Mouse (Mus musculus) lung, adult 18-20 months (tissue): Measurements from ENCODE around the gene Stk16.

Experiments
- DNase-seq, 2 experiments: peaks; one replicate each; pipeline ENCODE4 v3.0.0; 2022; ENCODE audit warnings: mixed read lengths in 2 of 2

The Stk16 gene

DNA sequence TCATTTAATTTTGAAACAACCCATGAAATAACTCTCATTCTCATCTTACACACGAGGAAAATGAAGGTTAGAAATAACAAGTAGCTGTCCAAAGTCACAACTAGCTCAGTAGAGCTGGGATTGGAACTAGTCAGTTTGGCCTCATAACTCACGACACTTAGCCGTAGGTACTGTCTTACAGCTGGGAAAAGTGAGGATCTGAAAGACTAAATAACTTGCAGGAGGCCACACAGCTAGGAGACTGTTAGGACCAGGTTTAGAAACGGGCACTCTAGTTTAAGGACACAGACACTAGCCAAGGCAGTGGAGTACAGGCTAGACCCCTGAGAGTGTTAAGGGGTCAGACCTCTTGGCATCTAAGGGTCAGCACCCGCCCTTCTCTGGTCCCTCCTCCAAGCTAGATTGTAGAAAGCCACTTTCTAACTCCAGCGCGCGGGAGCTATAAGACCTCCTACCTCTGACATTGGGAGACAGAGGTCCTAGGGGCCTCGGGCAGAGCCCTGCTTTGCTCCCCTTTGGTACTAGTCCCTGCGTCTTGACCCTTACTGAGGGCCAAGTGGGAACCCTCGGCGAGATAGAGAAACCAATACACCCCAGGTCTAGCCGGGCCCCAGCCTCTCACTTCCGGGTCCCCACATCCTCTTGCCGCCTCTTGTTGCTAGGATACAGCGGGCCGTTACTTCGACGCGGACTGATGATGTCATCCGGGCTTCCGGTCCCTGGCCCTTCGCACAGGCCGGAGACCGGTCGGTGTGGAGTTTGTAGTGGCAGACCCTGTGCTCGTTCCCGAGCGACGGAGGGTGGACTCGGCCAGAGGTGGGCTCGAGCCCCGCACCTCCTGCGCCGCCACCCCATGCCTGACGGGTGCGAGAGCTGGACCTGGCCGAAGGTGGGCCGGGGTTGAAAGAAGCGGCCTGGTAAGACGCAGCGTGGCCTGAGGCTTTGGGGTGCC lies at the start of gene Stk16, which contains the start of gene Glb1l:
Stk16 (plus strand) TSS at position 703 of the 952 bp plus-strand sequence.
Glb1l (minus strand) TSS at position 678 of the 952 bp plus-strand sequence.
- peak; percentile 96 to 97 for DNase-seq

DNA sequence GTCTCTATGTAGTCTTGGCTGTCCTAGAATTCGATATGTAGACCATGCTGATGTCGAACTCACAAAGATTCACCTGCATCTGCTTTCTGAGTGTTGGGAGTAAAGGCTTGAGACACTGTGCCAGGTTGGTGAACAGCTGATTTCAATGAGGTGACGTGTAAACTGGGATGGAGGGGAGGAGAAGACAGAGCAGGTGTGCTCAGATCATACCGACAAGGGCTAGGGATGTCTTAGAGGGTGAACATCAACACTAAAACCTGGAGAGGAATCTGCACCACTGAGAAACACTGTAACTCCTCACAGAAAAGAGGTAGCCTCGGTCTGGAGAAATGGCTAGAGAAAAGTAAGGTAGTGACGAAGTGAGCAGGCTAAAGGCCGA lies 42.6 kb upstream of the Stk16 start:
- no peak for DNase-seq

DNA sequence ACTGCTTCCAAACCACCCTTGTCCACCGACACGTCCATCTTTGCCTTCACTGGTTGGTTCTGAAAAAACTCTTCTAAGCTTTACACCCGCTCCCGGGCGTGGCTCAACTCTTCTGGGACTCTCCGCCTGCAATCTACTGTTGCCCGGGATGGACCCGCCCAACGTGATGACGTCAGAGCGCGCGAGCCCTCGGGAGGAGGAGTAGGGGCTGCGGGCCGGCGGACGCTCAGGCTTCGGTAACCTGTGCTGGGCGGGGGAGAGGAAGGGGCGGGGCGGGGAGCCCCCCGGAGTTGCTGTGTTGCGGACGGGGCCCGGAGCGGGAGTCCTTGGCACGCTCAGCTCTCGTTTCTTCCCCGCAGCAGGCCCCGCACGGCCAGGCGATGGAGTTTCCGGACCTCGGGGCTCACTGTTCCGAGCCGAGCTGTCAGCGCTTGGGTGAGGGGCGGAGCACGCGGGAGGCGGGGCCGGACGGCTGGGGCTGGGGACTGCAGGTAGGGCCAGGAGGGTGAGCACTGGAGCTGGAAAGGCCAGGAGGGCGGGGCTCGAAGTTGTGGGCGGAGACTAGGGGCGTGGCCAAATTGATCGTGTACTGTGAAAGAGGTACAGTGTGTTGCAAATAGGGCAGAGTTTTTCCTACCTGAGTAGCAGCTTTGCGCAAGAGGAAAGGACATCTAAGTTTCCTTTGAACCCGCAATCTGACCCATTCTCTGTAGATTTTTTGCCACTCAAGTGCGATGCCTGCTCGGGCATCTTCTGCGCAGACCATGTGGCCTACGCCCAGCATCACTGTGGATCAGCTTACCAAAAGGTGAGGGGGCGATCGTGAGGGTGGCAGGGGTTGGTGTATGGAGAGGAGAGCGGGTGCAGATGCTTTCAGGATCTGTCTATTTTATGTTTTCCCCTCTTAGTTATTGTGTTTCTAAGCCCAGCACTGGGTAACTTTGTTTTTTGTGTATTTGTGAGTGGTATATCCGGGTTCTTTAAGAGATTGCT lies 41.9 kb upstream of the Stk16 start, which contains the start of gene Zfand2b:
Zfand2b (plus strand) TSS at position 175 of the 993 bp plus-strand sequence.
- DNase-seq = peak; percentile 98 to 99

- peak in 1 of 2 experiments; percentile 44 for DNase-seq
Observed at GRCm38 (mm10) chr1:75179334-75180104, 31.1 kb upstream of the Stk16 start.

DNA sequence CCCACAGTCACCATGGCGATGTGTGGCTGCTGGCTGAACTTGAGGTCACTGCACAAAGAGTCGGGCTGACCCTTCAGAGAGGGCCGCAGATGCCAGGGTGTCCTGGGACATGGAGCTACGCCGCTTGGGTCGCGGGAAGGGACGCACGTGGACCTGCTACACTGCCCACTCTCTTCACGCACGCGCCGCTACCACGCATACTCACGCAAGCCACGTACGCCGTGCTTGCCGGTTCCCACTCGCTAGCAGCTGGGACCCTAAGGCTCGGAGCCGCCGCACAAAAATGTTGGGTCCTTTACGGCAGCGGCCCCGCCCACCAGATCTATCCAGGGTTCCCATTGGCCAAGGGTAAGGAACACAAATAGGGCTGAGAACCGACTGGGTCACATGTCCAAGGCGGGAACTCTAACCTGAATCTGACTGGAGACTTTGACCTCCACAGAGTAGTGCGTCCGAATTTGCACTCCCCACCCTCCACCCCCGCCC lies 30.5 kb upstream of the Stk16 start, which contains the start of gene Abcb6:
Abcb6 (minus strand) TSS at position 288 of the 486 bp plus-strand sequence.
- peak; percentile 90 to 92 for DNase-seq

DNA sequence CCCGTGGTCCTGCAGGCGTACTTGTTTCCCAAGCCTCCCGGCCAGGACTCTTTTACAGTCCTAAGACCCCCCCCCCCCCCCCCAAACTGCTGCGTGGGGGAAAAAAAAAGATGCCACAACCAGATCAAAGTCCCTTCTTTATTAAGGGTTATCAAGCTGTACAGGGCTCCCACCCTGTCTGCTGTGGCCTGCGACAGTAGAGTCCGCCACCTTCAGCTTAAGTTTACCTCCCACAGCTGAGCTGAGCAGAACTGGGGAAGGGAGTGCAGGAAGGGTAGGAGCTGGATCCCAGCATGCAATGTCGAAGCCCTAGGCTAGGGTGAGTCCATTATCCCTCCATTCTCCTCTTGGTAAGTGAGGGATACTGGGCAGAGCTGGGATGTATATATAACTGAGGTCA lies 29.9 kb upstream of the Stk16 start:
- no peak for DNase-seq

DNA sequence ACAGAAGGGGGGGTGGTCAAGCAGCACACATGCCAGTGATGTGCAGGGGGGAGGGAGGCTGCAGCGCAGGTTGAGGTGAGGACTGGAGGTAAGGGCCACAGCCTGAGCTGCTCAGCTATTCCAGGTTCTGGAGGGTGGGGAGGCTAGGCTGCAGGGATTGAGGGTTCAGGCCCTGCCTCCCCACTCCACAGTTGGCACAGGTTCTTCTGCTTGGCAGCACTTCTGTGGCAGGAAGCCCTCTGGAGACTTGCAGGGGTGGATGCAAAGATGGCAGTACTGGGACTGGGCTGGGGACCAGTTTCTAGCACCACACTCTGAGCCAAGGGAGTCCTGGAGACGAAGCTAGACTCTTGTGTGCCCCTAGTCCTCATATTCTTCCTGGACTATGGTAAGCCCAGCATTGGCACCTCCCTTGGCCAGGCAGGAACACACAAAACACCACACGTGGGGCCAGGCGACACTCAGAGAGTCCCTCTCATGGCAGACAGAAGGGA lies 29.2 kb upstream of the Stk16 start:
- DNase-seq = no peak

- DNase-seq = no peak
Observed at GRCm38 (mm10) chr1:75182160-75182559, 28.5 kb upstream of the Stk16 start.

DNA sequence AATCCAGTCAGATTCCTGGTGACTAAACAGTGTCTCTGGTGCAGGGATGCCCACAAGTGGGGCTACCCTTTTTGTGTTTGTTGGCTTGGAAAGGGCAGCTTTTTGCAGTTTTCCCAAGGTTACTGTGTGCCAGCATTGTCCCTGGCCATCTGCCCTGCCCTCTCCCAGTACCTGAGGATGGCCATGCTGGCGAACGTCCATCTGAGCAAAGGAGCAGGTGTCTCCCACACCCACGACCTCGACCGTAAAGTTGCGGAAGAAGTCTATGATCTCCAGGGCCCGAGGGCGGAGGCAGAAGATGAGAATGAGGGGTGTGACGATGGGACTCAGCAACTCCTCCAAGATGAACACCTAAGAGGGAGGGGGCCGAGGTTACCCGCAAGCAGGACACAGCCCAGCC lies 25.1 kb upstream of the Stk16 start:
- no peak for DNase-seq

DNA sequence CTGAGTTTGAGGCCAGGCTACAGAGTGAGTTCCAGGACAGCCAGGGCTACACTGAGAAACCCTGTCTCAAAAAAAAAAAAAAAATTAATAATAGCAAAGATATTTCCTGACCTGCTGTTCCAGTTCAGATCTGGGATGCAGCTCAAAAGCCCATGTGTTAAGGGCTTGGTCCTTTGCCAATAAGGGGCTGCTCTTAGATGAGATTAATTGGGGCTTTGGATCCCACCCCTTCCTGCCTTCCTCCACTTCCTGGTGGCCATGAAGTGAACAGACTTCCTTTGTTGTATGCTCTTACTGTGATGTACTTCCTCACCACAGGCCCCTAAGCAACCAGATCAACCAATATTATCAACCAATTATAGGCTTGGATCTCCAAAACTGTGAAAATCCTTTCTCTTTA lies 23.5 kb upstream of the Stk16 start:
- no peak for DNase-seq

DNA sequence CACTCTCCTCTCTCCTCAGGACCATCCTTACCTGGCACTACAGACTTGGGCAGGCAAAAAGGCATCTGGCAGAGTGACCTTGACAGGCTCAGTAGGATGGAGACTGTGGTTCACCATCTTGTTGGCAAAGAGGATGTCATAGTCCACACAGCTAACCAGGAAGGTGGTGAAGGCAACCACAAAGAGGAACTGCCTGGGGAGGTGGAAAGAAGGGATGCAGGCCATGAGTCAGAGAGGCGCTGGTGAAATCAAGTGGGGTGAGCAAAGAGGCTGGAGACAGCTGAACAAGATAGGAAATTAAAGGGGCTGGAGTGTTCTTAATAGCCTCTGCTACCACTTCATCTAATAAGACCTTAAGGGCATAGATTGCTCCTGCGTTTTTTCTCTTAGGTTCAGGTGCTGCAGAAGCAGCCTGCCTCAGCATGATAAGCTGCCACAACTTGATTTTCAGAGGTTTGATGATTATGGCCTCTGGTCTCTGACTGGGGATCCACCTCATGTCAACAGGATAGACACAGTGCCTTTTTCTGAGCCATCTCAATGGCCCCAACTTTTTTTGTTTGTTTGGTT lies 22.6 kb upstream of the Stk16 start:
- peak; percentile 34 to 45 for DNase-seq

DNA sequence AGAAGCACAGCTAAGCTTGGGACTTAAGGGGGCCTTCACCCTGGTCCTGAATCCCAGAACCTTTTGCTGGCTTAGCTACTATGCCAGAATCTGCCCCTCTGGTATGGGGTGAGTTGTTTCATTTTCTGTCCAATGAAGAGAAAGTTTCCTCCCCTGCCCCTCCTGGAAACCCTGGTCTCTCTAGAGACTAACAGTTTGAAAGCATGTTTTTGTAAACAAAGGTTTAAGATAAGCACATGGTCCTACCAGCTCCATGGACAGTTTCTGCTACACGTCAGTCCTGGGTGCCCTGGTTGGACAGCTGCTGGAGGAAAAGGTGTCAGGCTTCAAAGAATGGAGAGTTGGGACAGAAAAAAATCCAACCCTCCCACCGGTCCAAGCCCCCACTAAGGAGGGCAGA lies 20.1 kb upstream of the Stk16 start:
- DNase-seq = no peak

DNA sequence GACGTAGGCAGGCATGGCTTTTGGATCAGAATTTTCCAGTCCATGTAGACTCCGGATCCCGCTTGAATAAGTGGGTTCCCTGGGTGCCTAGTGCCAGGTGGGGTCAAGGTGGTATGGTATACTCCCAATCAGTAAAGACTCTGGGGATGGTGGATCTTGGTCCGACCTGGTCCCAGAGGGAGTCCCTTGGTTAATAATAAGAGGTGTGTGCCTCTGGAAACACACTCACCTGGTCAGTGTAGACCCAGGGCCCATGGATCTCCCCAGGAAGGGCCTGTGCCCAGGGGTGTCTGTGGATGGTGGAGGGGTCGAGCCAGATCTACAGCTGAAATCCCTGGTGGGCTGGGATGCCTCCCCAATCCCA lies 19.4 kb upstream of the Stk16 start:
- DNase-seq = no peak

DNA sequence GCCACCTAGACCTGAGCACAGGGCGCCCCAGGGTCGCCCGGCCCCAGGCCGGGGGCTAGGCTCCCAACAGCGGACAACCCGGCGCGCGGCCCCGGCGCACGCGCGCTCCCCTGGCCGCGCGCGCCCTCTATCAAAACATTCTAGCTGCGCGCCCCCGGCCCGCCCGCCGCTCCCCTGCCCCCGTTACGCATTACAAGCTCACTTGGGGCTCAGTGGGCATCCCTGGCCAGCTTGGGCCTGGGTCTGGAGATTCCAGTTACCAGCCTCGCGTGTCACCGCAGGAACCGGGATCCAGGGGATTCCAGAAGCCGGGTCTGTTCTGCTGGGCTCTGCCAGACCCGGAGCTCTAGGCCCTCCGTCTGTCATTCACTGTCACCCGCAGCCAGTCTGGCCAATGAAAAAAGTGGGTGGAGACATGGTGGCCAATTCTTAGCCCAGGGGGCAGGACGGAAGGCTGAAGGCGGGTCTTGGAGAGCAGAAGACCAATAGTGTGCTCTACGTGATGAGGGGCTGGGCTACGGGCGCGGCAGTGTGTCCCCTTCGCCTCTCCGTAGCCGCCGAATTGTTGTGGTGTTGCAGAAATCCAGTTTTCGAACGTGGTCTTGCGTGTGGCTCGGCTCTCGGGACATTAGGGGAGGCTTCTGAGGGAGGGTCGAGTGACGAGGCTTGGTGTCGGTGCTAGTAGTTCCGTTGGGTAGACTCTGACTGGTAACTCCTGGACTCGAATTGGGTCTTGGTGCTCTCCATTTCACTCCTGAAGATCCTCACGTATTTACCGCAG lies 18.8 kb upstream of the Stk16 start, which contains the start of the genes Ankzf1 and Atg9a:
Ankzf1 (plus strand) TSS at position 530 of the 781 bp plus-strand sequence.
Atg9a (minus strand) TSS at position 575 of the 781 bp plus-strand sequence.
- peak; percentile 99 for DNase-seq

GRCm38 (mm10) chr1:75192452-75192851 lies 18.2 kb upstream of the Stk16 start:
- DNase-seq = peak; percentile 58 to 72

DNA sequence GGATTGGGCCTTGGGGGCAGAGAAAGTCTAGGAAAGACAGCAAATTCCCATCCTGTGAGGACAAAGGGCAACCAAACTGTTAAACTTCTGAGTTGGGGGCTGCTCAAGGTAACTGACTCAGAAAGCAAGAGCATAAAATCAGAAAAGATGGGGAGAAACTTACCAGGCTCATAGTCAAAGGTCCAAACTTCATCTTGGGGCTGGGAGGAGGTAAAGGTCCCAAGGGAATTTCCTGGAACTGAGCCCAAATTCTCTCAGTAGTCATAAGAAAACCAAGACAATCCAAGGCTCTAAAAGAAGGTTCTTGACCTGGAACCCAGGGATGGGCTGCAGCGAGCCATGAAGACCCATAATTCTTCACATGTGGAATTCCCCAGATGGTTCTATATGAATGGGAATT lies 9.4 kb upstream of the Stk16 start:
- DNase-seq = no peak

DNA sequence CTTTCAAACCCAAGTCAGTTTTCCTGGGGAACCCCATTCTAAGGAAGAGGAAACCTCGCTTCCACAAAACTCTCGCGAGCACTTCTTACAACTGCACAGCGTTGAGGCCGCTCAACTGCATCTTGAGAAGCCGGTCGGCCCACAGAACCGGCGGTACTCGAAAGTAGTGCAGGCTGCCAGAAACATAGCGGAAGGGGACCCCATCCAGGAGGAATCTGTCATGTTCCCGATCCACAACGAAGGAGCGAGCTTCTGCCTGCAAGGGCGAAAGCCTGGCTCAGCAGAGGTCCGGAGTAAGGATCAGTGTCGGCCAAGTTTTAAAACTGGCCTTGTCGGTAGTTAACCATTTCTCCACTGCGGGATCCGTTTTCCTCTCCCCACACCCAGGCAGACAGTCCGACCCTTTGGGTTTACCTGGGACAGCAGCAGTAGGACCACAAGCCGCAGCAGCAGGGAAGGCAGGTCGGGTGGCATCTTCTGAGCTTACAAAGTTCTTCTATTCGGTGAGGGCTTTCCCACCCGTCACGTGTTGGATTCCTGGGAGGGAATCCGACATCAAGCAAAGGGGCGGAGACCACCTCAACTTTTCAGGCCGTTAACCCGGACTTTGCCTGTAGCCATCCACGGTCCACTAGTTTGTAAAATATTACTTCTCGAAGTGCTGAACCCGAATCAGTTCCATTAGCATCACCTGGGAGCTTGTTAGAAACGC lies 1.5 kb upstream of the Stk16 start:
- DNase-seq = peak; percentile 41 to 59

GRCm38 (mm10) chr1:75211141-75211708 lies 587 bp downstream of the Stk16 start:
- no peak for DNase-seq

GRCm38 (mm10) chr1:75212542-75212941 lies 1.9 kb downstream of the Stk16 start:
- DNase-seq = no peak
